ENCODE assay signal across 29 mouse cellular contexts in genomic region chr17:25744311-25744710, GRCm38 (mm10). TPM values are rescaled to one million over a fixed set of nuclear protein-coding genes. Genes with fewer than 3 reads are reported as not detected.
"Had no signal": no experiment of that assay in that cellular context is flagged by ENCODE, and none has a peak within 500 bp of the region (broad histone marks: within the 10 kb centered on the region; RNA-seq: fewer than 3 reads in every experiment).

No protein-coding gene starts in this region.

- H3K4me3 ChIP-seq: heart, adult 2 months; heart, embryonic 13.5 days; heart, embryonic 15.5 days; hindbrain, embryonic 13.5 days; hindbrain, embryonic 15.5 days; kidney, embryonic 15.5 days; limb, embryonic 13.5 days; limb, embryonic 15.5 days; liver, embryonic 12.5 days had no signal

- H3K9me3 ChIP-seq: heart, embryonic 13.5 days; heart, embryonic 15.5 days; hindbrain, embryonic 13.5 days; hindbrain, embryonic 15.5 days; kidney, embryonic 15.5 days; limb, embryonic 13.5 days; limb, embryonic 15.5 days; liver, embryonic 12.5 days had no signal

- H3K27ac ChIP-seq: heart, adult 2 months; heart, embryonic 13.5 days; heart, embryonic 15.5 days; hindbrain, embryonic 13.5 days; hindbrain, embryonic 15.5 days; hindbrain, postnatal 0 days; kidney, embryonic 15.5 days; kidney, postnatal 0 days; limb, embryonic 13.5 days; limb, embryonic 15.5 days; liver, embryonic 12.5 days; liver, embryonic 14.5 days had no signal

- H3K4me1 ChIP-seq: heart, embryonic 13.5 days; heart, embryonic 15.5 days; hindbrain, embryonic 13.5 days; hindbrain, embryonic 15.5 days; kidney, embryonic 15.5 days; limb, embryonic 13.5 days; limb, embryonic 15.5 days; liver, embryonic 12.5 days had no signal

- H3K36me3 ChIP-seq: heart, embryonic 13.5 days; heart, embryonic 15.5 days; hindbrain, embryonic 13.5 days; hindbrain, embryonic 15.5 days; kidney, embryonic 15.5 days; limb, embryonic 13.5 days; limb, embryonic 15.5 days; liver, embryonic 12.5 days had no signal

- DNase-seq: gastrocnemius, postnatal 14 days; gastrocnemius, postnatal 36 days; heart, adult 11 months; heart, adult 2 months; heart, postnatal 14 days; heart, postnatal 36 days; kidney, adult 11 months; kidney, adult 2 months; kidney, adult 9 months; kidney, postnatal 14 days; kidney, postnatal 36 days; layer of hippocampus, adult 9-11 months; layer of hippocampus, postnatal 36 days; left cerebral cortex, postnatal 4 days had no signal

- H3K27me3 ChIP-seq: hindbrain, embryonic 15.5 days; kidney, embryonic 15.5 days; limb, embryonic 13.5 days; limb, embryonic 15.5 days had no signal

RNA-seq across cellular contexts. Expression of gene Mslnl, which starts 8.5 kb away (rescaled TPM):
- total RNA-seq: gastrocnemius, adult 8-10 months; gastrocnemius, postnatal 14 days; gastrocnemius, postnatal 36 days; heart, adult 2 months; heart, postnatal 14 days; heart, postnatal 36 days; hematopoietic stem cell, adult 5-6 weeks; left cerebral cortex, postnatal 10 days; left cerebral cortex, postnatal 4 days; liver, adult 2 months had no signal

RNA-seq across cellular contexts. Expression of gene Msln, which starts 9.9 kb away (rescaled TPM):
- total RNA-seq: hematopoietic stem cell, adult 5-6 weeks had no signal

RNA-seq across cellular contexts. Expression of gene Gng13, which starts 27.3 kb away (rescaled TPM):
- total RNA-seq: gastrocnemius, adult 8-10 months; gastrocnemius, postnatal 14 days; gastrocnemius, postnatal 36 days; hematopoietic stem cell, adult 5-6 weeks; liver, adult 2 months had no signal
